Mouse (Mus musculus) frontal cortex, postnatal 25 days (tissue): ENCODE measurements around the gene Dhps.
A peak's percentile ranks its signal among the peaks of the same experiment; 100 is the strongest.

Source experiments
- DNase-seq, 2 experiments: peaks; one replicate each; pipeline ENCODE4 v3.0.0; 2022; ENCODE audit warnings: low spot score in 2 of 2

Dhps gene

DNA sequence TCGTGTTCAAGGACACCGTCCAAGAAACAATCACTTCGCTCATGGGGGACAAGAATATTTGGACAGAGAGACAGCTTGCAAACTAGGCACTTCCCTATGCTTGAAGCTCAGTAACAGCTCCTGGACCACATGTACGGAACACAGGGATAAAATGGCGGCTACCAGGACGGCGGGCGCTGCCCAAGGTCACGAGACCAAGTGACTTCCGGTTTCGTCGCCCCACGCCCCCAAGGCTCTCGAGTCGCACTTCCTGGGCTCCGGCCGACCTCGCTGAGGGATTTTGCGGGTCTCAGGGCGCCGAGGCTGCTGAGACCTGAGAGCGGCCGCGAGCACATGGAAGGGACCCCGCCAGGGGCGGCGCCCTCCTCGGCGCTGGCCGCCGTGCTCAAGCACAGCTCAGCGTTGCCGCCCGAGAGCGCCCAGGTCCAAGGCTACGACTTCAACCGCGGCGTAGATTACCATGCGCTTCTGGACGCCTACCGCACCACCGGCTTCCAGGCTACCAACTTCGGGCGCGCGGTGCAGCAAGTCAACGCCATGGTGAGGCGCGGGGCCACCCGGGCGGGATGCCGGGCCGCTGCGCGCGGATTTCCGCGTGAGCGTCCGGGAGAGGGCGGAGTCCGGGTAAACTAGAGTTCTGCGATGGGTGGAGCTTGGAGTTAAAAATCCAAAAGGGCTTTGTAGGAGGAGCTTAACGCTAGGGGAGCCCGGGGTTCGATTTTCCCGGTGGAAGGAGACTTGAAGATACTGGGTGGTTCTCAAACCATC, at the start of gene Dhps:
Gene Dhps, plus strand, starts transcription at position 244 of the 768 bp plus-strand sequence.
- DNase-seq = peak; percentile 82 to 83

DNA sequence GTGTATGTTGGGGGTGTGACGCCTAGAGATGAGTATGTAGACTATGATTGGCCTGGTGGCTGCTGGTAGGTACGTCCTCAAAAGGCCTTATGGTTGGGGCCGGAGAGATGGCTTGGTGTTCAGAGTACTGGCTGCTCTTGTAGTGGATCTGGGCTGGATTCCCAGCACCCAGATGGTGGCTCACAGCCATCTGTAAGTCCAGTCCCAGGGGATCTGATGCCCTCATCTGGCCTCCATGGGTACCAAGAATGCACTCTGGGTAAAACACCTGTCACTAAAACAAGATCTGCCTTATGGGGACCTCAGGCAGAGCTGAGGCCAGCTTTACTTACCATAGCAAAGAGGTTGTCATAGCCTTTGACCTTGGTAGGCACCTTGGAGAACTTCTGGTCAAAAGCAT, 47.7 kb upstream of the Dhps start:
- DNase-seq = no peak

DNA sequence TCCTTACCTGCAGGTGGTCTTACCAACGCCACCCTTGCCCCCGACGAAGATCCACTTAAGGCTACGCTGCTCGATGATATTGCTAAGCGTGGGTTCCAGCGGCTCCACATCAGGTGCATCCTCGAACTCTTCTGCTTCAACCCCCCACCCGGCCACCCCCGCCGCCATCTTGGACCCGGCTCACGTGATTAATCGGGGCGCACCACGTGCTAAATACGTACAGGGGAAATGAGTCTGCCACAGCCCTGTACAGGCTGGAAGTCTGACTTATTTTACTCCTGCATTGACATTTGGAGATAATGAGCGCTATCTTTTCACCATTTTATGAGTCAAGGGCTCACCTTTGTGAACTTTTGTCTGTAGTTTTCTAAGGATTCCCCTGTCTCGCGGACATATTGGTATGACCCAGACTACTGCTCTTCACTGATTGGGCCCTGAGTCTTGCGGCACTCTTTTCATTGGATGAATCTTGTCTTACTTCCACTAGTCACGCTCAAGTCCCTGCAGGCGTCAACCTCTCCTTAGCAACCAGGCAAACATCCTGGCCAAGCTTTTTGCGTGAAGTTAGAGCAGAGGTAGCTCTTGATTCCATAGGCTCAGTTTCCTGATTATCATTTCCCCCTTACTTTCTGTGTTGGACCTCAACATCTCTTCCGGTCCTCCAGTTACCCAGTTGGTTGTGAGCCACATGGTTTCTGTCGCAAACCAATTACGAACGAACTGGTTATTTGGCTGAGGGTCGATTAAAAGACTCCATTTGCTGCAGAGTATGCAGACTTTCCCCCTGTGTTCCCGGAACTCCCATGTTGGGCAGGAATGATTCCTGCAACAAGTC, 46.2 kb upstream of the Dhps start, which contains the start of gene Asna1:
Gene Asna1, minus strand, starts transcription at position 184 of the 835 bp plus-strand sequence.
- peak; percentile 57 to 65 for DNase-seq

- peak; percentile 91 to 94 for DNase-seq
Measured at GRCm38 (mm10) chr8:85026670-85027515, 44.7 kb upstream of the Dhps start, which contains the start of gene Trir. Trir (plus strand) TSS chr8:85026823.

GRCm38 (mm10) chr8:85027516-85027855, 44.1 kb upstream of the Dhps start:
- no peak for DNase-seq

- no peak for DNase-seq
Measured at GRCm38 (mm10) chr8:85027922-85028321, 43.6 kb upstream of the Dhps start.

DNA sequence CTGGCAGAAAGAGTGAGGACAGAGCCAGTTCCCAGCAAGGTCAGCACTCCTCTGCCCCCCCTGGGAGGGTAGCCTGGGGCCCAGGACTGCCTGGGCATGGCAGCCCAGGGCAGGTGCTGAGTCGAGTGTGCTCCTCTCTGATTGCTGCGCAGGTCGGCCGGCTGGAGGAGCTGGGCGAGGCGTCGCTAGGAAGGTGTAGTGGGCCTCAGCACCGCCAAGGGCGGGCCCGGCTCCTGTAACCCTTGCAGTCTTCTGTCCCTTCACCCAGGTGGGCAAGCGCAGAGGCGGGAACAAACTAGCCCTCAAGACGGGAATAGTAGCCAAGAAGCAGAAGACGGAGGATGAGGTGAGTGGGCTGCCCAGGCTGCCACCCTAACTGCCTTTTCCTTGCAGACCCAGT, 42.3 kb upstream of the Dhps start:
- no peak for DNase-seq

DNA sequence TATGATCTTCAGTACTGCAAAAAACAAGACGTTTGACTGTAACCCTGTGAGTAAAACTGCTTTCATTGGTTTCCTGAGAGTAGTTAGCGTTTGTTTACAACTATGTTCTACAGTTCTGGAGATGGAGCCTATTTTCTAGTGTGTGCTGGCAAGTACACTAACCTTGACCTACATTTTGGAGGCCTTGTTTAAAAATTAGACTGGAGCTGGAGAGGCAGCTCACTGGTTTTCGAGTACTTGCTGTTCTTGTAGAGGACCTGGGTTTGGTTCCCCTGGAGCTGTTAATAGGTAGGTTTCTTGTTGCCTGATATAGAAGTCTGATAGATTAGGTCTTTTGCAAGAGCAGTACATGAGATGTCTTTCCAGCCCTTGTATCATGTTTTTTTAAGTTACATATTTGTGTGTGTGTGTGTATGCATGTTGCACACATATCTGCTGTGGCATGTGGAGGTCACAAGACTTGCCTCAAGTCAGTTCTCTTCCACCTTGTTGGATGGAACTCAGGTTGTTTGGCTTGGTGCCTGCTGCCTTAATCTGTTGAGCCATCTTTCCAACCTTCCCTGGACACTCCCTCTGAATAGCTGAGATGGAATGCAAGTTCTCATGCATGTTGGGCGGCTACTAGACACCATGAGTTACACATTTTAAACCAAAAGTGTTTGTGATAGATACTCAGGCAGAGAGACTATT, 38.8 kb upstream of the Dhps start:
- no peak for DNase-seq

GRCm38 (mm10) chr8:85033867-85034266, 37.7 kb upstream of the Dhps start:
- no peak for DNase-seq

DNA sequence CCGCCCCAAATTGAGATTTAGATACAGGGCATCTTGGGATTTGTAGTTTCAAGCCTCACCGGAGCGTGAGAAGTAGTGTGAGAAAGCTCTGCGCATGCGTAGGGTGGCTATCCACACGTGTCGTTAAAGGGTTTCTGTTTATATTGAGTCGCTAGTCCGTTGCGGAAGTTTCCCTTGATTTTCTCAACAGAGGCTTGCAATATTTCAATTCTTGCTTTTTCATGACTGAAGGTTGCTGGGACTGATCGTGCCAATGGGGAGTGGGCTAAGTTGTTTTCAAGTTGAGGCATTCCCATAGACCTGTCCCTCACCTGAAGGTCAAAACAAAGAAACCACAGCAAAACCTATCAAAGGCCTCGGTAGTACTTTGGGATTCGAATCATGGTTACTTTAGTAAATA, 36.8 kb upstream of the Dhps start:
- peak in 1 of 2 experiments; percentile 27 for DNase-seq

GRCm38 (mm10) chr8:85035165-85035727, 36.3 kb upstream of the Dhps start:
- no peak for DNase-seq

- DNase-seq = no peak
Measured at GRCm38 (mm10) chr8:85035728-85036310, 35.7 kb upstream of the Dhps start.

- DNase-seq = no peak
Measured at GRCm38 (mm10) chr8:85036381-85036717, 35.2 kb upstream of the Dhps start.

DNA sequence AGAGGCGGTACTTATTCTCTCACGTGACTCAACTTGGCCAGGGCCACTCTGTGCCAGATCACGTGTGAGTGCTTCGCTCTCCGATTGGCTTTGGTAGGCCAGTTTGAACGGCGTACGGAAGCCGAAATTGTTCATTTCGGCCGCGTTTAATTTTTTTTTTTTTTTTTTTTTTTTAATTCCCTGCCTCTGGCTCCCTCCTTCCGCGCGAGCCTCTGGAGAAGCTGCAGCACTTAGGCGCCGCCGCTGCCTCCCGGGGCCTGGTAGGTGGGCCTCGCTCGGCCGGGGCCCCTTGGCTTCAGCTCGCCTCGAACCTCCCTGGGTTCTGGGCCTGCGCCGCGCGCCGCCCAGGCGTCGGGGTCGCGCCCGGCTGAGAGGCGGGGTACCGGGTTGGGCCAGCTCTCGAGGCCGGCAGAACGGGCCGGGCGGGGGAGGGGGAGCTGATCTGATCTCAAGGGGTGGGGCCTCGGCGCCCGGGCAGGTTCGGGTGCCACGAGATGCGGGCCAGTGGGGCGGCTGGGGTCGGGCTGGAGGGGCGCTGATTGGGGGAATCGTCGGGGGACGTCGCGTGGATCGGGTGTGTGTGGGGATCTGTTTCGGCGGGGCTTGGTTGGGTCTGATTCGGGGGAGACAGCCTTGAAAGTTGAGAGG, 34.7 kb upstream of the Dhps start, which contains the start of gene Tnpo2:
Gene Tnpo2, plus strand, starts transcription at position 198 of the 648 bp plus-strand sequence.
- peak; percentile 76 to 86 for DNase-seq

GRCm38 (mm10) chr8:85037366-85037680, 34.2 kb upstream of the Dhps start:
- DNase-seq = no peak

DNA sequence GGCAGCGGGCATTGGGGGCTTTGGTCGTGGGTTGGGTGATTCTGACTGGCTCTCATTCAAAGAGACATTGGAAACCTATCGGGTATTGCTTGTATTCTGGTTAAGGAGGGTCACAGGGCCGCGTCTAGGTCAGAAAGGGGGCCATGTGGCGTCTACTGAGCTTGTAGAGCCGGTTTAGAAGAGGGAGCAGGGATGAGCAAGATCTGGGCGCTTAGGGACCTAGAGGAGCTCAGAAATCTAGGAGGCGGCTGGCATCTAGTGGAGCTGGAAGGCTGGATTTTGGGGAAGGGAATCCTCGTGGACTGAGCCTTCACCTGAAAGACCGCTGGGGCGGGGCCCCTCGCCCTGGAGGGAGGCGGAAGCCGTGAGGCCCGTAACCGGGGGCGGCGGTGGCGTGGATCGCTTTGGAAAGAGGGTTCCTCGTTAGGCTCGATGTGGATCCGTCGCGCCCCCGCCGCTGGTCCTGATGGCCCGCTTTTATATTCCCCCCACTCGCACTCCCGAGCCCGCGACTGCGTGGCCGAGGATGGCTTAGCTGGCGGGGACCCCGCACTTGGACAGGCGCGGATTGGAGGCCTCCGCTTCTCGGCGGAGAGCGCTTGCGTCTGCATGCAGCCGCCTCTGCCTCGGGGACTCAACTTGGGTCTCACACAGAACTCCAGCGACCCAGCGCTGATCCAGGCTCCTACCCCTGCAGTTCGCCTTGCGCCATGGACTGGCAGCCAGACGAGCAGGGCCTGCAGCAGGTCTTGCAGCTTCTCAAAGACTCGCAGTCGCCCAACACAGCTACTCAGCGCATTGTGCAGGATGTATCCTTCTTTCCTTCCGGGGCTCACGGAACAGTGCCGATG, 33.7 kb upstream of the Dhps start:
- peak; percentile 31 to 45 for DNase-seq

DNA sequence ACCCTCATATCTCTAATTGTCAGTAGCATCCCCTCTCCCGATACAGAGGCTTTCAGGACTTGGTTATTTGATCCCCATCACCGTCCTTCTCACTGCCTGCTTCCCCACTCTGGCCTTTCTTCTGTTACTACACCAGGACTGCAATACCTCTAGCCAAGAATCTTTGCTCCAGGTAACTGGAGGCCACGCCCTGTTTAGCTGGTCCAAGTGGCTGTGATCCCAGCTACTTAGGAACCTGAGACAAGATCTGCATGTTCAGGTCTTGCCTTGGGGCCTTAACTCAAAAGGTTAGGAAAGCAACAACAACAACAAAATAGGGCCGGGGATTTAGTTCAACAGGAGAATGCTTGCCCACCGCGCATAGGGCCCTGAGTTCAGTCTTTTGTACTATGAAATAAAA, 27.9 kb upstream of the Dhps start:
- no peak for DNase-seq

GRCm38 (mm10) chr8:85057367-85057766, 14.2 kb upstream of the Dhps start:
- no peak for DNase-seq

GRCm38 (mm10) chr8:85059879-85060616, 11.5 kb upstream of the Dhps start, which contains the start of gene Fbxw9:
Fbxw9 (plus strand) TSS chr8:85060055.
- peak; percentile 78 to 87 for DNase-seq
